Mouse (Mus musculus): Measurements from ENCODE around the gene Rangap1. TPM values are rescaled to one million over a fixed set of nuclear protein-coding genes. Genes with fewer than 3 reads are reported as not detected.

Rangap1 gene
- total RNA-seq (2012; rRNA removed) = 148 and 178 TPM in 2 replicates

- H3K27ac ChIP-seq (ENCODE audit: insufficient read depth, low read depth, low read length, poor library complexity, severe bottlenecking) = no peak within 1 kb of the TSS
- peaks cover 0 to 2% of the 10 kb centered on the region in 2 experiments; a peak in 1 of 4 replicates for H3K4me1 ChIP-seq (ENCODE audit: control insufficient read depth in 2 of 2, insufficient read depth in 2 of 2, low read length in 2 of 2, poor library complexity in 1 of 2)
- H3K9me3 ChIP-seq (ENCODE audit: control insufficient read depth, insufficient read depth, low read depth, low read length) = no peaks in the 10 kb centered on the region
- peak within 1 kb of the TSS; percentile 77 for H3K9ac ChIP-seq (ENCODE audit: insufficient read depth, low read depth, low read length, poor library complexity, severe bottlenecking)
- in situ Hi-C loops (cut with MboI; ENCODE audit: low sequenced_read_pairs in 2 of 2, unreplicated experiment in 2 of 2) = no loop called here
- H3K4me3 ChIP-seq (ENCODE audit: insufficient read depth in 1 of 2, low read depth in 1 of 2, low read length in 2 of 2, poor library complexity in 1 of 2, severe bottlenecking in 1 of 2) = peak within 1 kb of the TSS; percentile 79 to 93
- DNase-seq (ENCODE audit: low read depth, low spot score) = peak; percentile 46
- TF ChIP-seq MAFK (IDR thresholded peaks at IDR 0.05; ENCODE audit: insufficient read depth, low read depth, low read length) = no peak
- no peak; the same call in 1 of the 2 replicates for TF ChIP-seq HCFC1 (IDR thresholded peaks at IDR 0.05; ENCODE audit: borderline replicate concordance, insufficient read depth, low read length)
- no peak for TF ChIP-seq ZC3H11A (IDR thresholded peaks at IDR 0.05; ENCODE audit: borderline replicate concordance, low read depth, low read length)
- no peak for TF ChIP-seq ZNF384 (IDR thresholded peaks at IDR 0.05; ENCODE audit: low read depth, low read length)
- no peak for TF ChIP-seq CHD2 (IDR thresholded peaks at IDR 0.05; ENCODE audit: low read depth, low read length)
- H3K36me3 ChIP-seq (ENCODE audit: control insufficient read depth, insufficient read depth, low read length, poor library complexity, severe bottlenecking) = no peaks in the 10 kb centered on the region
These were observed at the start of gene Rangap1, which contains the start of gene Zc3h7b for GRCm38 (mm10) chr15:81744992-81745600. Gene Rangap1, minus strand, starts transcription at chr15:81745530. Gene Zc3h7b, plus strand, starts transcription at chr15:81745057.

- H3K36me3 ChIP-seq (ENCODE audit: control insufficient read depth, insufficient read depth, low read length, poor library complexity, severe bottlenecking) = peaks cover 11% of the 10 kb centered on the region; the same call in 1 of the 2 replicates
- no peak for DNase-seq (ENCODE audit: low read depth, low spot score)
- in situ Hi-C loops (cut with MboI; ENCODE audit: low sequenced_read_pairs in 2 of 2, unreplicated experiment in 2 of 2) = no loop called here
- no peak overlapping the region for H3K27ac ChIP-seq (ENCODE audit: insufficient read depth, low read depth, low read length, poor library complexity, severe bottlenecking)
- H3K4me1 ChIP-seq (ENCODE audit: control insufficient read depth in 2 of 2, insufficient read depth in 2 of 2, low read length in 2 of 2, poor library complexity in 1 of 2) = no peaks in the 10 kb centered on the region
- no peaks in the 10 kb centered on the region for H3K9me3 ChIP-seq (ENCODE audit: control insufficient read depth, insufficient read depth, low read depth, low read length)
- no peak overlapping the region for H3K4me3 ChIP-seq (ENCODE audit: insufficient read depth in 1 of 2, low read depth in 1 of 2, low read length in 2 of 2, poor library complexity in 1 of 2, severe bottlenecking in 1 of 2)
- H3K9ac ChIP-seq (ENCODE audit: insufficient read depth, low read depth, low read length, poor library complexity, severe bottlenecking) = no peak overlapping the region
- TF ChIP-seq MAFK (IDR thresholded peaks at IDR 0.05; ENCODE audit: insufficient read depth, low read depth, low read length) (no peak), ZNF384 (IDR thresholded peaks at IDR 0.05; ENCODE audit: low read depth, low read length) (no peak), HCFC1 (IDR thresholded peaks at IDR 0.05; ENCODE audit: borderline replicate concordance, insufficient read depth, low read length) (no peak), ZC3H11A (IDR thresholded peaks at IDR 0.05; ENCODE audit: borderline replicate concordance, low read depth, low read length) (no peak), CHD2 (IDR thresholded peaks at IDR 0.05; ENCODE audit: low read depth, low read length) (no peak)
These were observed 47.1 kb upstream of the Rangap1 start for GRCm38 (mm10) chr15:81792444-81792843.

GRCm38 (mm10) chr15:81787525-81787924 lies 42.2 kb upstream of the Rangap1 start:
- no peaks in the 10 kb centered on the region for H3K4me1 ChIP-seq (ENCODE audit: control insufficient read depth in 2 of 2, insufficient read depth in 2 of 2, low read length in 2 of 2, poor library complexity in 1 of 2)
- H3K27ac ChIP-seq (ENCODE audit: insufficient read depth, low read depth, low read length, poor library complexity, severe bottlenecking) = no peak overlapping the region
- DNase-seq (ENCODE audit: low read depth, low spot score) = no peak
- peaks cover 20% of the 10 kb centered on the region; the same call in 1 of the 2 replicates for H3K36me3 ChIP-seq (ENCODE audit: control insufficient read depth, insufficient read depth, low read length, poor library complexity, severe bottlenecking)
- no peak overlapping the region for H3K4me3 ChIP-seq (ENCODE audit: insufficient read depth in 1 of 2, low read depth in 1 of 2, low read length in 2 of 2, poor library complexity in 1 of 2, severe bottlenecking in 1 of 2)
- no peak overlapping the region for H3K9ac ChIP-seq (ENCODE audit: insufficient read depth, low read depth, low read length, poor library complexity, severe bottlenecking)
- TF ChIP-seq ZC3H11A (IDR thresholded peaks at IDR 0.05; ENCODE audit: borderline replicate concordance, low read depth, low read length) (no peak), HCFC1 (IDR thresholded peaks at IDR 0.05; ENCODE audit: borderline replicate concordance, insufficient read depth, low read length) (no peak), ZNF384 (IDR thresholded peaks at IDR 0.05; ENCODE audit: low read depth, low read length) (no peak), CHD2 (IDR thresholded peaks at IDR 0.05; ENCODE audit: low read depth, low read length) (no peak), MAFK (IDR thresholded peaks at IDR 0.05; ENCODE audit: insufficient read depth, low read depth, low read length) (no peak)
- H3K9me3 ChIP-seq (ENCODE audit: control insufficient read depth, insufficient read depth, low read depth, low read length) = no peaks in the 10 kb centered on the region
- in situ Hi-C loops (cut with MboI; ENCODE audit: low sequenced_read_pairs in 2 of 2, unreplicated experiment in 2 of 2) = no loop called here

GRCm38 (mm10) chr15:81785701-81786100 lies 40.4 kb upstream of the Rangap1 start:
- Histone ChIP-seq H3K4me3 (ENCODE audit: insufficient read depth in 1 of 2, low read depth in 1 of 2, low read length in 2 of 2, poor library complexity in 1 of 2, severe bottlenecking in 1 of 2) (no peak overlapping the region), H3K27ac (ENCODE audit: insufficient read depth, low read depth, low read length, poor library complexity, severe bottlenecking) (no peak overlapping the region), H3K36me3 (ENCODE audit: control insufficient read depth, insufficient read depth, low read length, poor library complexity, severe bottlenecking) (peaks cover 18% of the 10 kb centered on the region; the same call in 1 of the 2 replicates), H3K9me3 (ENCODE audit: control insufficient read depth, insufficient read depth, low read depth, low read length) (no peaks in the 10 kb centered on the region), H3K4me1 (ENCODE audit: control insufficient read depth in 2 of 2, insufficient read depth in 2 of 2, low read length in 2 of 2, poor library complexity in 1 of 2) (no peaks in the 10 kb centered on the region), H3K9ac (ENCODE audit: insufficient read depth, low read depth, low read length, poor library complexity, severe bottlenecking) (no peak overlapping the region)
- DNase-seq (ENCODE audit: low read depth, low spot score) = no peak
- TF ChIP-seq HCFC1 (IDR thresholded peaks at IDR 0.05; ENCODE audit: borderline replicate concordance, insufficient read depth, low read length) (no peak), MAFK (IDR thresholded peaks at IDR 0.05; ENCODE audit: insufficient read depth, low read depth, low read length) (no peak), ZNF384 (IDR thresholded peaks at IDR 0.05; ENCODE audit: low read depth, low read length) (no peak), ZC3H11A (IDR thresholded peaks at IDR 0.05; ENCODE audit: borderline replicate concordance, low read depth, low read length) (no peak), CHD2 (IDR thresholded peaks at IDR 0.05; ENCODE audit: low read depth, low read length) (no peak)
- in situ Hi-C loops (cut with MboI; ENCODE audit: low sequenced_read_pairs in 2 of 2, unreplicated experiment in 2 of 2) = no loop called here
